Mouse (Mus musculus): Measurements from ENCODE around the gene Adamts17. TPM values are rescaled to one million over a fixed set of nuclear protein-coding genes. Genes with fewer than 3 reads are reported as not detected.

Adamts17 gene
- total RNA-seq, 2 experiments from 2014 or later, result 2.5 to 4.1 TPM

- DNase-seq, result no peak
Measured at GRCm38 (mm10) chr7:67082751-67083150, 243.2 kb downstream of the Adamts17 start.

- DNase-seq, result no peak
Measured at GRCm38 (mm10) chr7:67087759-67088158, 248.2 kb downstream of the Adamts17 start.

DNA sequence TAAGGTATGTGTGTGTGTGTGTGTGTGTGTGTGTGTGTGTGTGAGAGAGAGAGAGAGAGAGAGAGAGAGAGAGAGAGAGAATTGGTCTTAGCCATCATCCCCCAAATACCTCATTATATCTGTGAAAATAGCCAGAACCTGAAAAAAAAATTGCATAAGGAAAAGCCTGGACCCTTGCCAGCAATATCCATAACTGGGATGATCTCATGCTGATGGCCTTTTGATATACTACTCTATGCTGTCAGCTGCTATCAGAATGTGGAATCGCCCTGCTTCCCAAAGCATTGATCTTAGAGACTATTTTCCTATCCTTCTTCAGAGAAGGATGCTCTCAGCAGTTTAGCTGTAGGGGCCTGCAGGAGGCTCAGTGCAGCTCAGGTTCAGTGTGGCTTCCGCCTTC lies 257.6 kb downstream of the Adamts17 start:
- no peak for DNase-seq

DNA sequence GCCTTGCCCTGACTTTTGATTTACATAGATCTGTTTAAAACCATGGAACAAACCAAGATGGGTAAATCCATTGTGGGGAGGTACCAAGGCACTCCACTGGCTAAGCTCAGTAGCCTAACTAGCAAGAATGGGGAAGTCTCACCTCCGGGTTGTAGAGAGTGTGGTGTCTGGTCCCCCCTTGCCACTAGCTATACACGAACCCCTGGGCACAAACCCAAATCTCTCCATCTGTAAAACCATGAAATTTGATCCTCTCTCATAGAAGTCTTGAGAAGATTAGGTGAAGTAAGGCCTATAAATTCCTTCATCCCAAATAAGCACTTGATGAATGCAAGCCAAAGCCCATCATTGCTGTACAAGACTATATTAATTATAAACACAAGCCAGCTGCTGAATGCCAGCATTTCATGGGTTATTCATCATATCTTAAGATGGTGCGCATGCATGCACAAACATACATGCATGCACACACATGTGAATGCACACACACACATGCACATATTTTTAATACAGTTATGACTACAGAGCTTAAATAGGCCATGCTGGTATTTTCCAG lies 262.0 kb downstream of the Adamts17 start:
- DNase-seq, result no peak

GRCm38 (mm10) chr7:67110551-67111159 lies 271.1 kb downstream of the Adamts17 start:
- DNase-seq, result no peak

DNA sequence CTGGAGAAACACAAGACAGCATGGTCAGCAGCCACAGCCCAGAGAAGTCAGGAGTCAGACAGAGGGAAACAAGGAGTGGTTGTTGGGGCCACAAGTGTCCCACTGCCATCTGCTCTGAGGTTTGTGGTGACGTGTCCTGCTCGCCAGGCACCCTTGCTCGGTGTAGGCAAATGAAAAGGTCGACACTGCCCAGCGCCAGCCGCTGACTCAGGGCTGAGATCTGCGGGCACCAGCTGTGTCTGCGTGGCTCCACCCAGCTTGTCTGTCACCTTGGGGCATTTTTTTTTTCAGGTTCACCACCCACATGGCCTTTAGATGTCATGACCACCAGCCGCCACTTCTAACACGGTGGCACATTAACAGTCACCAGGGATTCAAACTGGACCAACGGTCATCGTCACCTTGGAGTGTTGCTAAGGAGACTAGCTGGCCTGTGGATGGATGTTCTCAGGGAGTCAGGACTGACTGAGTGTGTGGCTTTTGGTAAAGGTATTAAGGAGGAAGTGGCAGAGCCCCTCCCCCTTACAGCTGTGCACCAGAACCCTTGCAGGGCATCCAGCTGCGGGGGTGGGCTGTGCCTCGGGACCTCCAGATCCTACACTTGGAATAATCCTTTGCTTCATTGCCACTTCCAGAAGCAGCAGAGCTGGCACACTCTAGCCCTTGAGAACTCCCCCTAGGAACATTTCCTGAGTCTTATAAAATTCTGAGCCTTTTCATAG lies 273.1 kb downstream of the Adamts17 start:
- DNase-seq, result peak; percentile 70 to 76

GRCm38 (mm10) chr7:67114056-67114455 lies 274.5 kb downstream of the Adamts17 start:
- DNase-seq, result no peak

- DNase-seq, result no peak
Measured at GRCm38 (mm10) chr7:67115056-67115455, 275.5 kb downstream of the Adamts17 start.

DNA sequence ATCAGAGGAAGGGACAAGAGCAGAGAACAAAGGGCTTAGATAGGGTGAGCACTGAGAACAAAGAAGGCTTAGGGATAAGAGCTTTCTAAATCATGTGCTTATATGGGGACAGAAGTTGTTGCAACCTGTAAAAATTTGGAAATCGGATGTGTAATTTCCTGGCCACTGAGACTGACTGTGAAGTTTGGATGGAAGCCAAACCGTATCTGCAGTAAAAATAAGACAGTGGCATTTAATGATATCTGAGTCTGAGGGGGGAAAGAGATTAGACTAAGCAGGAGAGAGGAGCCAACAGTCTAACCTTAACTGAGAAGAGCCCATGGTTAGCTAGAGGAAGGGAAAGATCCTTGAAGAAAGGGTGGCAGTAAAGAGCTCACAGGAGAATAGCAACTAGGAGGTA lies 295.6 kb downstream of the Adamts17 start:
- no peak for DNase-seq

- no peak for DNase-seq
Measured at GRCm38 (mm10) chr7:67142347-67143015, 302.9 kb downstream of the Adamts17 start.

- peak; percentile 28 to 68 for DNase-seq
Measured at GRCm38 (mm10) chr7:67145748-67146147, 306.2 kb downstream of the Adamts17 start.

- DNase-seq, result no peak
Measured at GRCm38 (mm10) chr7:67146151-67146550, 306.6 kb downstream of the Adamts17 start.

GRCm38 (mm10) chr7:67149707-67150106 lies 310.2 kb downstream of the Adamts17 start:
- no peak for DNase-seq

DNA sequence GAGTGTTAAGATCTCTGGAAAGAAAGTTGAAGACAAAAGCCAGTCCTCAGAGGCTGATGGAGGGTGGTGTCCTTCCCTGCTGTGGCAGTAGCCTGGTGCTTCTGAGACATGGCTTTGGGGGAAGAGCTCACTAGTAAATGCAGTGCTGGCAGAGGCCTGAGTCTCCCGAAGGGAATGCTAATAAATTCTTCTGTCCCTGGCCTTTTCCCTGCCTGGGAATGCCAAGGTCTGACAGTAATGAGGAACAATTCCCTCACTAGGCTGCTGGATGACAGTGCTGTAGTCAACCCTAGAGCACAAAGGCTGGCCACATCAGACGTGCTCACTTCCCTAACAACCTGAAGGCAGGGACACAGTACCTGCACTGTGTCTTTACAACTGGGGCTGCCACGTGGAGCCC lies 313.1 kb downstream of the Adamts17 start:
- peak; percentile 71 to 73 for DNase-seq

DNA sequence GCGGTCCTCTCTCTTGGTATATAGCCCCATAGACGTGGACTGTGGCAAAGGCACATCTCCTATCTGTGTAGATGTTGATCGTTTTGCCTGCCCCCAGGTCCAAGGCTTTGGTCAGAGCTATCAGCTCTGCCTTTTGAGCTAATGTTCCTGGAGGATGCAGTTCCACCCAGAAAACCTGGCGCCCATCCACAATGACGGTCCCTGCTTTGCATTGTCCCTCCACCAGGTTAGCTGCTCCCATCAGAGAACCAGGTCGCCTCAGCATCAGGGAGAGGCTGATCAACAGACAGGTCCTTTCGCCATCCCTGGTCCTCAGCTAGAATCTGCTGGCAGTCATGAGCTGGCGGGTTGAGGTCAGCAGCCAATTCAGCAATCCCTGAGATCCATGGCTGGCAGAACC lies 322.6 kb downstream of the Adamts17 start:
- no peak for DNase-seq

DNA sequence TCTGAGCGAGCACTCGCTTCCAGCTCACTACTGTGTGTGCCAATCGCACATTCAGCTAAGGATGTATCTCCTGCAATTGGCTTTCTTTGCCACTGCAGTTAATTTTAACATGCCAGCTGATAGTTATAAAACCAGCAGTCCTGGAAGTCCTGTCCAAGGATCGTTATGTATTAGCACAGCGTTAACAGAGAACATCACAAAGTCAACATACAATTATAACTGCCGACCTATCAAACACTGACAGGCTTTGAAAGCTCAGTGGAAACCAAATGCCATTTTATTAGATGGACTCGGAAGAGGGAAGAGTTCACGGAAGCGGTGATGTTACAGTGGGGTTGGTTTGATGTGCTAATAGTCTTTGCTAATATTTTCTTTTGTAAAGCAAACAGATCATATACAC lies 328.8 kb downstream of the Adamts17 start:
- DNase-seq, result no peak

DNA sequence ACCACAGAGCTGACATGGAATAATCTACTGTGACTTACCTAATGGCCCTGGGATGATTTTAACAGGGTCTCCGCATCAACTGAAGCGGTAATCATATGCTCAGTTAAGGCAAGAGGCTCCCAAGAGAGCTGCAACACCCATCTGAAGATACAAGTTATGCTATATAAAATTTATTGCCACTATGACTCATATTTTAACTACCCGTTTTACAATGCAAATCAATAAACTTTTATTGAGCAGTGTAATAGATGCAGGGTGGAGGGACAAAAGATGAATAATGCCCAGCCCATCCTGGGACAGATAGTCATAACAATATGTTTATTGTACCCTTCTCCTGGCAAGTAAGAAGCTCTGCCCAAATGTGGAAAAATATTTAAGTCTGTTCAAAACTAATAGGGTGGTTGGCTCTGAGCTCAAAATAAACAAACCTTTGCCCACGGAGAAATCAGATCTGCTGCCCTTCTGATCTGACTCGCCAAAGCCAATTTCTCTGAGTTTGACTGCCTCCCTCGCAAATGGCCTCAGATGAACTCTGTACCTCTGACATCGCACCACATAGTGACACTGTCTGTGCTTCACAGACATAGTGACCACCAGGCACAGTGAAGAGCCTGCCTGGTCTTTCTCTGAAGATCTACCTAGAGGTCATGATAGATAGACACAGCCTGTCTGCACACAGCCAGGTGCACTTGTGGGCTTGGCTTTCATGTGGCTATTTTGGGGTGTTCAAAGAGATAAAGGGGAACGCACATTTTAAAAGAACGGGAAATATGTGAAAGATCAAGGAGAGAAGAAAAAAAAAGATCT lies 329.4 kb downstream of the Adamts17 start:
- no peak for DNase-seq

DNA sequence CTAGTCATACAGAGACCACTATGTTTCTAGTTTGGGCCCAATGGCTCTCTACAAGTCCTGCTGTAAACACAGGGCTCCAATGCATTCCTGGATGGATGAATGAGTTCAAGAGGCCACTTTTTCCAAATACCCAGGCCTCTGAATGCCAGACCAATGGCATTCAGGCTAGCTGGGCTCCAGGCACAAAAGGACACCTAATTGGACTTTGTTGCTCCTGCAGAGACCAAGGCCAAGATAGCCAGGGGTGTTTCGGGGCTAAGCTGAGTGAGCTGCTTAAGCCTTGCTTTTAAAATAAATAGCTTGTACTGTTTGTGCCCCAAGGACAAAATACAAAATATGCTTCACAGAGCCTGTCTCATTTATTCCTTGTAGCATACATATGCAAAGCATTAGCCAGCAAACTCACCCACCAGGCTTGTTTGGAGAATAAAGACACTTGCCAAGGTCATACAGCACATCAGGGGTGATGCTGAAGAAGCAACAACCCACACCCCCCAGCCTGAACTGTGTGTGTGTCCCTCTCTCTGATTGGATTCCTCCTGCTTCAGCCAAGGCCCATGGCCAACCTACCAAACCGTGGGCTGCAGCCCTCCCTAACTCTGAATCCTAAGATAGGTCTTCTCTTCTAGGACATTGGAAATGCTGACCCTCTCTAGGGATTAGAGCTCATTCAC lies 334.1 kb downstream of the Adamts17 start:
- DNase-seq, result peak in 1 of 2 experiments; percentile 22

DNA sequence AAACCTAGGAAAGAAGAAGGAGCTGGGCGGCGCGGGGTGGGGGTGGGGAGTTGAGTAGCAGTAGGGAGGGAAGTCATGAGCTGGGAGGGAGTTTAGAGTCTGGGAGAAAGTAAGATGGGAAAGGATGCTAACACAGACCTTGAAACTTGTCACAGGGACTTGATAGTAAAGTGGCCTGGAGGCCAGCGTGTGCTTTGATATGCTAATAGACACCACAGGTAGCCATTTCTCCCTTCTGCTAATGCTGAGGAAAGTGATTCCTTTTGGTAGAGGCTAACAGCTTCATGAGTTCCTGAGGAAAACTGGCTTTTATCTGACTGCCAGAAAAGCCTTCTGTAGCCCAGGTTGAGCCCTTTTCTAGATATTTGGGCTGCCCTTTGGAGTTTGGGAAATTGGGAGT lies 344.3 kb downstream of the Adamts17 start:
- DNase-seq, result no peak

DNA sequence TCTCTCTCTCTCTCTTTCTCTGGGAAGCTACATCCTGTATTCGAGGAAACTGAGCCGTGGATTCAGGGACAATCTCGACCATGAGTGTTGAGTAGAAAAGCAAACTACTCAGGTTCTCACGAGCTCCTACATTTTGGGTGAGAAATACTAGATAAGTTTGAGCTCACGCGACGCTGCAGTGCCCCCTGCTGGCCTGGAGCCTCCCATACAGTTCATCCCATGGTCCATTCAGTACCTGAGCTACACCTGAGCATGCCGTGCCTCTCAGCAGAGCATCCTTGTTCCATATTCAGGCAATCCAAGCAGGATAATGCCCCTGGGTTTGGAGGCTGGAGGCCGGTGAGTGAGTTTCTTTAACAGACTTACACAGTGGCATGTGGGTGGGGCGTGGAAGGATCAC lies 359.9 kb downstream of the Adamts17 start:
- peak; percentile 78 to 86 for DNase-seq
